Mouse (Mus musculus): ENCODE results near the gene Gsdma2.

GRCm38 (mm10) chr11:98681186-98681585 is 34.6 kb downstream of the Gsdma2 start:
- TF ChIP-seq CTCF (IDR thresholded peaks at IDR 0.05; ENCODE audit: low read depth) (no peak), EP300 (IDR thresholded peaks at IDR 0.05; ENCODE audit: low read depth) (no peak)
